ENCODE assay signal across 15 mouse cellular contexts in the genomic region with DNA sequence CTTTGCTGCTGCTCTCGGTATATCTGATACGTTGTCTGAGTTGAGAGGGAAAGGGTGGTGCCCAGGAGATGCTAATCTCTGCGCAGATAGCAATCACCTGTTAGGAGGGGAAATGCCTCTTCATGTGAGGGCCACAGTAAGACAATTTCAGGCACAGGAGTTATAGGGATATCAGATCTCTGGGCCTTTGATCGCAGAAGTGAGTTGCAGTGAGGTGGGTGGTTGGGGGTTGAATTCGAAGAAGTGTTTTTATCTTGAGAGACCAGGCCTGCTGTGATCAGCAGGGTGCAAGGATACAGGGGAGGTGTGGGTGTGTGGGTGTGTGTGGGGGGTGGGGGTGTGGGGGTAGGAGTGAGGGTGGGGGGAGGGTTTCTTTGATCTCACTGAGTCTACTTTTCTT. TPM values are rescaled to one million over a fixed set of nuclear protein-coding genes. Genes with fewer than 3 reads are reported as not detected.
DNase-seq lines count a peak whose midpoint lies in the region; ATAC-seq and TF ChIP-seq lines count a peak whose summit lies in the region.
"Had no signal": no experiment of that assay in that cellular context is flagged by ENCODE, and none has a peak within 500 bp of the region (broad histone marks: within the 10 kb centered on the region; RNA-seq: fewer than 3 reads in every experiment).

No protein-coding gene starts in this region.

- H3K27ac ChIP-seq in liver, embryonic 16.5 days (ENCODE audit: low read length): no peak overlapping the region
- H3K27ac ChIP-seq in layer of hippocampus, adult 2 months: no peak overlapping the region
- H3K27ac ChIP-seq: embryonic facial prominence, embryonic 13.5 days; gastrocnemius, adult 2 months; heart, embryonic 15.5 days; hindbrain, embryonic 15.5 days; limb, embryonic 13.5 days had no signal

- no peaks in the 10 kb centered on the region for H3K36me3 ChIP-seq in liver, embryonic 16.5 days (ENCODE audit: control insufficient read depth, insufficient read depth)
- H3K36me3 ChIP-seq: embryonic facial prominence, embryonic 13.5 days; heart, embryonic 15.5 days; hindbrain, embryonic 15.5 days; limb, embryonic 13.5 days had no signal

- H3K4me3 ChIP-seq in liver, embryonic 16.5 days (ENCODE audit: low read depth, low read length): no peak overlapping the region
- no peak overlapping the region for H3K4me3 ChIP-seq in layer of hippocampus, adult 2 months
- H3K4me3 ChIP-seq: embryonic facial prominence, embryonic 13.5 days; gastrocnemius, adult 2 months; heart, embryonic 15.5 days; hindbrain, embryonic 15.5 days; limb, embryonic 13.5 days had no signal

- H3K4me2 ChIP-seq in liver, embryonic 16.5 days (ENCODE audit: low read depth, low read length): peak overlapping the region; percentile 37
- H3K4me2 ChIP-seq: embryonic facial prominence, embryonic 13.5 days; heart, embryonic 15.5 days; hindbrain, embryonic 15.5 days; limb, embryonic 13.5 days had no signal

- intact Hi-C loops in heart, postnatal 25 days (cut with DNase I): no loop called here

- peak; percentile 84 for DNase-seq in heart, adult 11 months
- no peak for DNase-seq in heart, postnatal 25 days (ENCODE audit: low spot score)
- DNase-seq in c-Kit-positive CD71-positive TER-119-negative erythroid progenitor cells, embryonic 14.5 days (ENCODE audit: low read depth): peak; percentile 54
- peak; percentile 33 to 35 for DNase-seq in thymus, postnatal 10 days (ENCODE audit: low spot score in 2 of 2)
- DNase-seq in layer of hippocampus, adult 2 months (ENCODE audit: low spot score in 2 of 2): no peak
- DNase-seq in kidney, adult 11 months: no peak
- DNase-seq: gastrocnemius, adult 2 months; kidney, postnatal 14 days had no signal

- peaks cover 3% of the 10 kb centered on the region; the same call in 1 of the 2 replicates for H3K4me1 ChIP-seq in liver, embryonic 16.5 days (ENCODE audit: control insufficient read depth, low read depth, low read length)
- H3K4me1 ChIP-seq: embryonic facial prominence, embryonic 13.5 days; hindbrain, embryonic 15.5 days; limb, embryonic 13.5 days had no signal

- H3K9me3 ChIP-seq in liver, embryonic 16.5 days (replicated peaks; ENCODE audit: control insufficient read depth, low read length): no peaks in the 10 kb centered on the region
- H3K9me3 ChIP-seq: embryonic facial prominence, embryonic 13.5 days; heart, embryonic 15.5 days; hindbrain, embryonic 15.5 days had no signal

- peak; percentile 79 for ATAC-seq in liver, embryonic 16.5 days (ENCODE audit: low read depth)
- ATAC-seq in granulocyte monocyte progenitor cell, adult 5-6 weeks (replicated peaks; ENCODE audit: poor library complexity, severe bottlenecking): no peak
- ATAC-seq: forebrain, embryonic 14.5 days had no signal

- TF ChIP-seq CTCF in layer of hippocampus, adult 2 months (conservative IDR thresholded peaks at IDR 0.05): no peak

- H3K9ac ChIP-seq in liver, embryonic 16.5 days (ENCODE audit: low read depth, low read length): no peak overlapping the region
- H3K9ac ChIP-seq: embryonic facial prominence, embryonic 13.5 days; heart, embryonic 15.5 days; hindbrain, embryonic 15.5 days; limb, embryonic 13.5 days had no signal

- WGBS in liver, embryonic 16.5 days (ENCODE audit: insufficient replicate concordance): 28% methylated on average over 5 of the region's 5 CpGs

- H3K27me3 ChIP-seq in liver, embryonic 16.5 days (ENCODE audit: control insufficient read depth, insufficient read depth, low read depth, low read length): no peaks in the 10 kb centered on the region
- H3K27me3 ChIP-seq: embryonic facial prominence, embryonic 13.5 days; heart, embryonic 15.5 days; hindbrain, embryonic 15.5 days; limb, embryonic 13.5 days had no signal

RNA-seq across cellular contexts. Expression of gene Gm11639, which starts 24.4 kb away (rescaled TPM):
- under 1 TPM; 0.03 TPM for total RNA-seq in heart, postnatal 25 days (2021)
- polyA plus RNA-seq in liver, embryonic 16.5 days (2015; fragmentation: Nextera tagmentation; extraction: Ambion mirVana): 0.05 and 0.06 TPM in 2 replicates
- total RNA-seq in layer of hippocampus, adult 2 months (2021): under 1 TPM; 0.44 to 0.54 TPM
- total RNA-seq in granulocyte monocyte progenitor cell, adult 5-6 weeks (2014; fragmentation: Nextera tagmentation): not detected in 2 replicates
- total RNA-seq in granulocyte monocyte progenitor cell, adult 5-6 weeks (2017): 0.13 TPM in 1 of 2 replicates, not detected in the other
- total RNA-seq: gastrocnemius, adult 2 months had no signal
- polyA plus RNA-seq: forebrain, embryonic 14.5 days; limb, embryonic 13.5 days had no signal

RNA-seq across cellular contexts. Expression of gene Itgb3, which starts 53.3 kb away (rescaled TPM):
- 1 to 10 TPM; 3.1 to 3.8 TPM for total RNA-seq in heart, postnatal 25 days (2021)
- 13.8 and 16.0 TPM in 2 replicates for polyA plus RNA-seq in liver, embryonic 16.5 days (2015; fragmentation: Nextera tagmentation; extraction: Ambion mirVana)
- total RNA-seq in layer of hippocampus, adult 2 months (2021): 1 to 10 TPM; 1.3 to 1.4 TPM
- total RNA-seq in granulocyte monocyte progenitor cell, adult 5-6 weeks (2014; fragmentation: Nextera tagmentation): 1.9 and 3.9 TPM in 2 replicates
- 5.5 and 7.2 TPM in 2 replicates for total RNA-seq in granulocyte monocyte progenitor cell, adult 5-6 weeks (2017)

Comparison
In these comparisons a context has a peak if more than half of its experiments do, and no peak if none do; other contexts are left out.
1. DNase-seq: peak in heart, adult 11 months (single experiment), c-Kit-positive CD71-positive TER-119-negative erythroid progenitor cells, embryonic 14.5 days (single experiment) and thymus, postnatal 10 days (2 of 2); none in heart, postnatal 25 days (single experiment), layer of hippocampus, adult 2 months (0 of 2) and kidney, adult 11 months (single experiment).